Mouse (Mus musculus) heart, adult 11 months (tissue): Measurements from ENCODE around the gene Chst2.

Experiments used
- DNase-seq: peaks from one replicate; pipeline ENCODE4 v3.0.0; 2022

The Chst2 gene

GRCm38 (mm10) chr9:95406571-95407561 is at the start of gene Chst2:
Gene Chst2 (minus strand): TSS chr9:95406722.
- DNase-seq = peak; percentile 99

DNA sequence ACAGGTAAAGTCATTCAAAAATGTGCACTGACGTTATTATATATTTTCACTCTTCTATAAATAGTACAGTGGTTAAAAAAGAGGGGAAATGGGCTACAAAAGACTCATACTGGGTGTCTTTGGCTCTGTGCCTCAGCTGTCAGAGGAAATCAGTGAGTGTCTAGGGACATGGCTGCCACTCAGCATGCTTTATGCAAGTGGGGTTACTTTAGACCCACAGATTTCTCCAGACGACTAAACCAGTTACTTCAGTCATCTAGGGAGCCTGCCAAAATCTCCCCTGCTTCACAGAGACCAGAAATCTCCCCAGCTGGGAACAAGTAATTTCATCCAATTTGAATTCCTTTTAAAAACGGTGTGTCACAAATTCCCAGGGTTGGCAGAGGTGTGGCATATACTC is 45.4 kb upstream of the Chst2 start:
- DNase-seq = no peak

GRCm38 (mm10) chr9:95450586-95450985 is 44.1 kb upstream of the Chst2 start:
- no peak for DNase-seq

GRCm38 (mm10) chr9:95442321-95442731 is 35.8 kb upstream of the Chst2 start:
- DNase-seq = no peak

DNA sequence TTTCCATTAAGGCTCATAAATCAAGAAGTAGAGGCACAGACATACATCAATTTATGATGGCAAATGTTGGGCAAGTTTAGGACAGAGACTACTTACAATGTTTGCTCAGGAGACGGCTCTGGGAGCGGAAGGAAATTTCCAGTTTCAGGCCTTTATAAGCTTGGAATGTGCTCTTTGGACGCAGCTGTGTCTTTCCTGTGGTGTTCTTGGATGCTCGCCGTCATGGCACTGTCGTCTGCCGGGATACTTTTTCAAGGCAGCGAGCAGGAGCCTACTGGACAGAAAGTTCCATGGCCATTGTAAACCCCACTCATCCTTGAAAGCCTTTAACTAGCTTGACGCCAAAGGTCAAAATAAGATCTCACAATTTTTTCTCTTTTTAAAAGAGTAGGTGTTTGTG is 31.4 kb upstream of the Chst2 start:
- peak; percentile 36 for DNase-seq

DNA sequence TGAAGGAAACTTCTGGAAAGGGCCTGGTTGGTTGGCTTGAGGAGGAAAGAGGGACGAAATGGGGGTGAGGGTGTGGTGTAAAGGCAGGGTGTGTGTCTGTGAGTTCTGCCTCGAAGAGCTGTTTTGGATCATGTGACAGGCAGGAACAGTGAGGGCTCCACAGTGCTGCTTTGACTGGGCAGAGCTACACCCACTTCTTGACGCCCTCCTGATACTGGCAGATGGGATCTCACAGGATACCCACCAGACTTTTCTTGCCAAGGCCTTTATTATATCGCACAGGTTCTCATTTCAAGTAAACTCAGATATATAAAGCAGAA is 29.7 kb upstream of the Chst2 start:
- peak; percentile 52 for DNase-seq

GRCm38 (mm10) chr9:95435506-95436293 is 29.2 kb upstream of the Chst2 start:
- DNase-seq = peak; percentile 48

GRCm38 (mm10) chr9:95428277-95428676 is 21.8 kb upstream of the Chst2 start:
- DNase-seq = peak; percentile 74

- DNase-seq = peak; percentile 48
Measured at GRCm38 (mm10) chr9:95413911-95414310, 7.4 kb upstream of the Chst2 start.

- no peak for DNase-seq
Measured at GRCm38 (mm10) chr9:95412047-95412446, 5.5 kb upstream of the Chst2 start.

DNA sequence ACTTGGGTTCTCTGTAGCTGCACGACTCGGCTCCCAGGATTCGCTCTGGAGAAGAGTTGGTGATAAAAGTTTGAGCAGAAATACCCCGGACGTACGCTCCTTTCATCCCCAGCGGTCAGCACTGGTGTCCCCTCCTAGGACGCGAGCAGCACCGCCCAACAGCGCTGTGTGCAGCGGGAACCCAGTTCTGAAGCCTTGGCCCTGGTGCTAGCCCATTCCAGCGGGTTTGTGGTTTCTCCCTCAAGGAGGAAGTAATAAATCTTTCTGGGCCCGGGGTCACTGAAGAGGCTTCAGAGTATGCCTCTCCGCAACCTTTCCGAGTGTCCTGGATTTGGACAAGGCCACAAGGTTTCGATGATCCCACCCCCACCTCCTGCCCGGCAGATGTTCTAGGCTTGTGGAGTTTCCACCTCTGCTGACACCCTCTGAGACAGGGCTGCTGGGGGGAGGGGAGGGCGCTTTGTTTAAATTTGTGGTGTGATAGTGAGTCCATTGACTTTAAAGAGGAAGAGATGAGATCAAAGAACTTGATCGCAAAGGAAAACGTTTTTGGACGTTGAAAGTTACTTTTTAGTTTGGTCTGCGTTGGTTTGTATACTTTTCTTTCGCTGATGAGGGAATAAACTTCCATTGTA is 1.2 kb upstream of the Chst2 start:
- DNase-seq = no peak

DNA sequence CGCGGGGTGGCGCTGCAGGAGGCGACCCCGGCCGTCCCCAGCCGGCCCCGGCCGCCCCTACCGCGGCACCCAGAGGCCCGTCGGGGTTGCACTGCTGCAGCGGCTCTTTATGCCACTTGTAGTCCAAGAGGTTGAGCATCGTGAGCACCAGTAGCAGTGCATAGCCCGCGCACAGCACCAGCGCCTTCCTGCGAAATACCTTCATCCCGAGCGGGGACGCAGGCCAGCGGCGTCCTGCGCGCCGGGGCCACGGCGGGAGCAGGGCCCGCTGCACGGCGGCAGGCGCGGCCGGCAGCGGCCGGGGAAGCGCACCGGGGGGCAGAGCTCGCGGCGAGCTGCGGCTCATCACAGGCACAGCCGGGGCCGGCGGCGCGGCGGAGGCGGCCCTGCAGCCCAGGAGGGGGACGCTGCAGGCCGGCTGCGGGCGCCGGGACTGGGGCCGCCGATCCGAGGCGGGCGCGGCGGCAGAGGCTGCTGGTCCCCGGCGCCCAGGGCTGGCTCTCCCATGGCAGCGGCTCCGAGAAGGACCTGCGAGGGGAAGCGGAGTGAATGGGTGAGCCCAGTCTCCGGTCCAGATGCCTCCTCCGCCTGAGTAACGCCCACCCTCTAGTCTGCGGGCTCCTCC is 464 bp downstream of the Chst2 start:
- peak; percentile 92 for DNase-seq

- DNase-seq = peak; percentile 94
Measured at GRCm38 (mm10) chr9:95405511-95405945, 994 bp downstream of the Chst2 start.

- DNase-seq = peak; percentile 86
Measured at GRCm38 (mm10) chr9:95404811-95405465, 1.6 kb downstream of the Chst2 start.

DNA sequence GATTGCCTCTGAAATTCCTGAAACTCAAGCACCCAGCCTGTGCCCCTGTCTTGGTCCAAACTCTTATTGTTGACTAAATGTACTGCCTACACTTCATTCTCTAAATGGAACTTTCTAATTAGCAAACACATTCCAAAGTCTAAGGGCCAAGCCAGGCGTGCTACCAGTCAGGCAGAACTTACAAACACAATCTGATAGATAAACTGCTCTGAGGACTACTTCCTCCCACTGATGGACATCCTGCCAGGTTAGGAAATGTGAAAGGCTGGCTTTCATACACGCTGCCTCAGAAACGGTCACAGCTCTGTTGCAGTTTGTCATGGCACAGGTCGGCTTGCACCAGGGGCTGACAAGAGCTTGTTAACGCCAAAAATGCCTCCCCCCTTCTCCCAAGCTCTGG is 4.8 kb downstream of the Chst2 start:
- DNase-seq = peak; percentile 77

DNA sequence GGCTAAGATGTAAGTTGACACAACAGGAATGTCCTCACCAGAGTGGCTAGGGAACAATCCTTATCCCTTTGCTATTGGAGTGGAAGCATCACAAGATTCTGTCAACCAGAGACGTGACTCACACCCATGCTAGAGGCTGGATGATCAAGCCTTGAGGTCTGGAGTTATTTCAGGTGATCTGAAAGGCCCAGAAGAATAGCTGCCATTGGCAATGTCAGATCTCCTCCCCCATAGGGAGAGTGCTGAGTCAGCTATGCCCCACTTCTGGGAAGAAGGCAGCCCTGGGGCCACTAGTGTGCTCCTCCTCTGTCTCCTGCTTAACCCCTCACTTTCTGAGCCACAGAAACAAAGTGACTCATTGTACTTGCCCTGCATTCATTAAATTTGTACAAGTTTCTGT is 14.5 kb downstream of the Chst2 start:
- peak; percentile 46 for DNase-seq

DNA sequence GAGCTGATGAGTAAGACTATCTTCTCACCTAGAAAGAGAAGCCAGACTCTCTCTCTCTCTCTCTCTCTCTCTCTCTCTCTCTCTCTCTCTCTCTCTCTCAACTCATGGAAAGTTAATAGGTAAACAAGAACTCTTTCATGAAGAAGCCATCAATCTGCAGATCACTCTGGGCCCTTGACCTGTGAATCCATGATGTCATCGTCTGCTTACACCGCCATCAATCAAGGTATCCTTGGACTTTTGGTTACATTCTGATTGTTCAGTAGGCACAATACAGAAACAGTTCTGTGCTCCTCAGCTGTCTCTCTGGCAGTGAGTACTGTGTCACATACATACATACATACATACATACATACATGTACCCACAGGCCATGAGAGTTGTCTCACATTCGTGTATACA is 16.6 kb downstream of the Chst2 start:
- DNase-seq = peak; percentile 55

- DNase-seq = peak; percentile 91
Measured at GRCm38 (mm10) chr9:95387881-95388380, 18.6 kb downstream of the Chst2 start.

- no peak for DNase-seq
Measured at GRCm38 (mm10) chr9:95375966-95376365, 30.6 kb downstream of the Chst2 start.

DNA sequence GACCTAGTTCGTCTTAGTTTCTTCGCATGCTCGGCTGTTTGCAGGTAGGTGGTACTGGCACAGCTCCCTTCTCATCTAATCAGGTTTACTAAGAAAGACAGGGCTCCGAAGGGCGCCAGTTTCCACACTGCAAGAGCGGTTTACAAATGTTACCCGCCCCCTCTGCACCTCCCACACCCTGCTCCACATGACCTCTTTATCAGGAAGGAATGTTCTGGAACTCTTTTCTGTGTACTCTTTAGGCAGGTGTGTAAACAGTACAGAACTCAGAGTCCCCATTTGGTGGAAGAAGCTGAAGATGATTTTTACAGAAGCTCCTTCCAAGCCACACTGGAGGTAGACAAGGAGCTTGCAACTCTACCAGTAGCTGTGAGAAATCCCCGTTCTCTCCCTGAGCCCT is 31.2 kb downstream of the Chst2 start:
- DNase-seq = peak; percentile 68

- peak; percentile 18 for DNase-seq
Measured at GRCm38 (mm10) chr9:95373741-95374140, 32.8 kb downstream of the Chst2 start.

GRCm38 (mm10) chr9:95365882-95366281 is 40.6 kb downstream of the Chst2 start:
- DNase-seq = peak; percentile 55
